Mouse (Mus musculus) heart, embryonic 12.5 days (tissue): ENCODE results near the gene Glis3. TPM values are rescaled to one million over a fixed set of nuclear protein-coding genes. Genes with fewer than 3 reads are reported as not detected.
A peak's percentile ranks its signal among the peaks of the same experiment; 100 is the strongest.

ENCODE experiments used
- ATAC-seq: fragments of 200-750 bp; cut with Nextera tagmentation; 2 replicates; pipeline ENCODE4 v1.8.0; 2017; ENCODE audit warnings: moderate TSS enrichment, moderate library complexity; ENCODE audit not compliant: insufficient number of reproducible peaks, low FRiP score
- H3K27ac ChIP-seq: fragments of 300-500 bp; sonication (generic); 2 replicates; pipeline ENCODE4 v1.5.1; 2016; ENCODE audit warnings: mild to moderate bottlenecking, moderate library complexity; ENCODE audit not compliant: poor library complexity, severe bottlenecking
- H3K27me3 ChIP-seq: fragments of 300-500 bp; sonication (generic); replicated peaks from 2 replicates; pipeline ENCODE4 v1.6.1; 2016; ENCODE audit warnings: mild to moderate bottlenecking, moderate library complexity
- H3K36me3 ChIP-seq: fragments of 300-500 bp; sonication (generic); 2 replicates; pipeline ENCODE4 v1.6.1; 2016; ENCODE audit warnings: mild to moderate bottlenecking, moderate library complexity
- H3K4me1 ChIP-seq: fragments of 300-500 bp; sonication (generic); replicated peaks from 2 replicates; pipeline ENCODE4 v1.6.1; 2016; ENCODE audit warnings: mild to moderate bottlenecking
- H3K4me2 ChIP-seq: fragments of 300-500 bp; sonication (generic); 2 replicates; pipeline ENCODE4 v1.6.1; 2016; ENCODE audit warnings: mild to moderate bottlenecking, moderate library complexity
- H3K4me3 ChIP-seq: fragments of 300-500 bp; sonication (generic); 2 replicates; pipeline ENCODE4 v1.5.1; 2016; ENCODE audit warnings: mild to moderate bottlenecking
- H3K9ac ChIP-seq: fragments of 300-500 bp; sonication (generic); 2 replicates; pipeline ENCODE4 v1.6.1; 2016; ENCODE audit warnings: mild to moderate bottlenecking, moderate library complexity
- H3K9me3 ChIP-seq: fragments of 300-500 bp; sonication (generic); replicated peaks from 2 replicates; pipeline ENCODE4 v1.6.1; 2016; ENCODE audit warnings: mild to moderate bottlenecking, moderate library complexity
- WGBS: fragments of 180-500 bp; shearing (Covaris S2); methylation state at CpG from one replicate; pipeline ENCODE4 v1.1.7; 2016; 5-methylcytosine and 5-hydroxymethylcytosine counted together
- polyA plus RNA-seq: library from polyadenylated mRNA; unstranded; fragments of >200 nt; fragmentation: Nextera tagmentation; extraction: Ambion mirVana; gene quantifications from 2 replicates; pipeline ENCODE4 v1.2.1, GENCODE M21; 2016

Gene Glis3
- polyA plus RNA-seq, 1 experiment from 2014 or later = 1.7 TPM

DNA sequence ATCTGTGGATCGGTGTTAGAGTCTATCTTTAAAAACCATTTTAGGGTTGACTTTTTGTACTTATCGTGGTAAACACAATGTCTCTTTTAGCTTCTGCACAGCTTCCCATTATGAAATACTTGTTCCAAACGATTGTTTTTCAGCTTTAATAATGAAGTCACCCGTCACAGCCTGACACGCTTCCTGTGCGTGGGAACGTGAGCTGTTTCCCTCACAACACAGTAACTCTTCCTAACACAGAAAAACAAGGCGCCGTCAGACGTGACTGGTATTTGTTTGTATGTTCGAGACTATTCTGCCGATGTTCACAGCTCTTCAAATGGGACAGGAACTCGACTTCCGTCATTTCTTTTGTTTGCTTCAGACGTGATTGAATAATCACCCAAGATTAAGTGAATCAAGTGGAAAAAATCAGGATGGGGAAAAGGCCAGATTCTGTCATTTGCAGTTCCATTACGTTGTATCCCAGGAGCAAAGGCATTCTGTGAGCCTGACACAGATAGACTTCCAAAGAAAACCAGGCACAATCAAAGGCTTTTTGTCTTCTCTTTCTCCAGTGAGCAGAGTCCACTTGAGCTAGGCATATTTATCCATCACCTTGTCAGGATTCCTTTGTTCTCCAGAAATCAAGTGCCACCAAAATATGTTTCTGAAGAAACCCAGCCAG, 351.3 kb downstream of the Glis3 start:
- H3K4me2 ChIP-seq = no peak overlapping the region
- H3K27ac ChIP-seq = peak overlapping the region; percentile 64
- WGBS = 48% methylated on average over 16 of the region's 16 CpGs
- peak; percentile 36; the same call in 1 of the 2 replicates for ATAC-seq
- H3K4me1 ChIP-seq = peaks cover 31% of the 10 kb centered on the region
- no peak overlapping the region for H3K4me3 ChIP-seq
- H3K27me3 ChIP-seq = no peaks in the 10 kb centered on the region
- H3K36me3 ChIP-seq = no peaks in the 10 kb centered on the region
- 0 out of 2 replicates have a peak, but pooled peaks cover 3% of the 10 kb centered on the region for H3K9me3 ChIP-seq
- no peak overlapping the region for H3K9ac ChIP-seq

- H3K27ac ChIP-seq = no peak overlapping the region
- H3K4me2 ChIP-seq = no peak overlapping the region
- WGBS = 74% methylated on average over 5 of the region's 5 CpGs
- H3K27me3 ChIP-seq = no peaks in the 10 kb centered on the region
- no peak overlapping the region for H3K4me3 ChIP-seq
- H3K4me1 ChIP-seq = peaks cover 23% of the 10 kb centered on the region
- H3K9ac ChIP-seq = no peak overlapping the region
- 0 out of 2 replicates have a peak, but pooled peaks cover 3% of the 10 kb centered on the region for H3K9me3 ChIP-seq
- no peak for ATAC-seq
- H3K36me3 ChIP-seq = no peaks in the 10 kb centered on the region
These were observed 352.3 kb downstream of the Glis3 start for GRCm38 (mm10) chr19:28327536-28327935.

GRCm38 (mm10) chr19:28306036-28306435, 373.8 kb downstream of the Glis3 start:
- Histone ChIP-seq H3K4me2 (no peak overlapping the region), H3K9me3 (no peaks in the 10 kb centered on the region), H3K27me3 (no peaks in the 10 kb centered on the region), H3K4me3 (no peak overlapping the region), H3K36me3 (no peaks in the 10 kb centered on the region), H3K27ac (no peak overlapping the region), H3K9ac (no peak overlapping the region), H3K4me1 (0 out of 2 replicates have a peak, but pooled peaks cover 4% of the 10 kb centered on the region)
- 45% methylated on average over 6 of the region's 6 CpGs for WGBS
- no peak for ATAC-seq

DNA sequence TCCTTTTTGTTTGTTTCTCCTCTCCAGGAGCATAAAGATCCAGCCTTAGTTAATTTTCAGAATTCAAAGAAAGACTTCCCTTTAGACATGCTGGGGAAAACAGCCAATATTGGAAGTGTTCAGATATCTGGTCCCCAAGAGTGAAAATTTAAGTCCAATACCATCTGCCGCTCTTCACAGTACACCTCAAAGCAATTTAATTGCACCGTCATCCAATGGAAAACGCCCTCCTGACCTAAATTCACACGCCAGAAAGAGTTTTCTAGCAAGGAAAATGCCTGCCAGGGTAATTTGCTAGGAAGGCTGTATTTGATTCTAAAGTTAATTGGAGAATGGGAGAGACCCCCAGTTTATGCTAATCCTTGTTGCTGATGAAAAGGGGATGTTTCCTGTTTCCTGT, 374.4 kb downstream of the Glis3 start:
- no peak overlapping the region for H3K9ac ChIP-seq
- H3K4me2 ChIP-seq = no peak overlapping the region
- no peaks in the 10 kb centered on the region for H3K27me3 ChIP-seq
- no peak overlapping the region for H3K4me3 ChIP-seq
- 64% methylated on average over 4 of the region's 4 CpGs for WGBS
- 0 out of 2 replicates have a peak, but pooled peaks cover 4% of the 10 kb centered on the region for H3K4me1 ChIP-seq
- H3K27ac ChIP-seq = no peak overlapping the region
- no peaks in the 10 kb centered on the region for H3K36me3 ChIP-seq
- no peak for ATAC-seq
- H3K9me3 ChIP-seq = no peaks in the 10 kb centered on the region

DNA sequence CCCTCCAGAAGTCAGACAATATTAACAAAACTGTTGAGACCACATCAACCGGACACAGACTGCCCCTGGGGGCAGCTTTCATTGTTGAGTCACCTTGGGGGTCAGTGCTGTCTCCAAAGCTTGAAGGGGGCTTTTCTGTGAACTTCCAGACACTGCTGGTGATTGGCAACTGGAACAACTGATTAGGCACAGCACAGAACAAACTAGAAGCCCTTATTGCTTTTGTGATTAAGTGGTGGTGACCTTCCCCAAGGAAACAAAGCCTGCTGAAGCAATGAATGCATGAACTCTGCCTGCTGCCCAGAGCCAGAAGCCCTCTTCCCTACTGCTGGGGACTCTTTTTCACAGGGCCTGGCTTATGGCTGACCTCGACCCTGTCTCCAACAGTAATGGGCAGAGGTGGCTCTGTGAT, 377.0 kb downstream of the Glis3 start:
- Histone ChIP-seq H3K9ac (no peak overlapping the region), H3K9me3 (no peaks in the 10 kb centered on the region), H3K4me2 (no peak overlapping the region), H3K27ac (no peak overlapping the region), H3K4me1 (peaks cover 17% of the 10 kb centered on the region), H3K4me3 (no peak overlapping the region), H3K27me3 (no peaks in the 10 kb centered on the region), H3K36me3 (no peaks in the 10 kb centered on the region)
- ATAC-seq = no peak
- WGBS = 72% methylated on average over 2 of the region's 2 CpGs

DNA sequence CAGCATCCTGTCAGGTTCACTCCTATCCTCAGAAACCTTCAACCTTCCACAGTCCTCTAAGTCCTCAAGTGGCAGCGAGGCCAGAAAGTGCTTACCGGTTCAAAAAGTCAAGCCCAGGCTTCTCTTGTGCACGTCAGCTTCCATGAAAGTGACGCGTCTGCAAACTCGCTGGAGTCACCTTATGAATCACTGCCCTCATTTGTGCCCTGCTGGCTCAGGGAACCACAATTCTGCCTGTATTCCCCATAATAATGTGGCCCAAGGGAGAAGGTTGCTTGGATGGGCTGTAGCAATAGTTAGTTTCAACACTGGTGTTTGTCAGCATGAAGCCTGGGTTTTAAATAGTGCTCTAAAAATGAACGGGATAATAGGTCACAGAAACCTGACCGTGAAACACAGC, 379.7 kb downstream of the Glis3 start:
- ATAC-seq = no peak
- no peaks in the 10 kb centered on the region for H3K9me3 ChIP-seq
- H3K36me3 ChIP-seq = no peaks in the 10 kb centered on the region
- no peak overlapping the region for H3K4me2 ChIP-seq
- WGBS = 61% methylated on average over 8 of the region's 8 CpGs
- no peak overlapping the region for H3K9ac ChIP-seq
- no peak overlapping the region for H3K4me3 ChIP-seq
- no peaks in the 10 kb centered on the region for H3K27me3 ChIP-seq
- H3K27ac ChIP-seq = no peak overlapping the region
- peaks cover 17% of the 10 kb centered on the region for H3K4me1 ChIP-seq

DNA sequence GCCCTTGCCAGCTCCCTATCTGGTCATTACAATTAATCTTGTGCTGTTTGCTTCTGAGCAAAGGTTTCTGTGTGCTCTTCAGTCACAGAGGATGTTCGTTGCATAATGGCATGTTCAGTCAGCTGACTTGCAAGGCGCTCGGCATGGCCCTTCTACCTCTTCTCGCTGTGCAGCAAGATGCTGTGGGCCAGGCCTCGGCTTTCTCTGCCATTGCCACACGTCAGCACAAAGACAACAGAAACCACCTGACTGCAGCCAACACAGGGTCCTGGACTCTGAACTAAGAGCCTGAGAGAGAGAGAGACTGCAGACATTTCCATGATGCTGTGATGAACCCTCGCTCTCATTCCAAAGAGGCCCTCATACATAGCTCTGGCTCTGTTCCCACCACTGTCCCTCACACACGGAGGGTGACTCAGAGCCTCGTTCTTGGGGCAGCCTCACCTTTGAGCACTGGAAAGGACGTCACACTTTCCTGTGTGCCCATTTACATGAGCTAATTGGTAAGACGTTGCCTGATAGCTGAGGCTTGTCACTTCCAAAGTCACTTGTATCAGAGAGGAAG, 380.6 kb downstream of the Glis3 start:
- no peak overlapping the region for H3K4me3 ChIP-seq
- peaks cover 17% of the 10 kb centered on the region for H3K4me1 ChIP-seq
- H3K36me3 ChIP-seq = no peaks in the 10 kb centered on the region
- no peak overlapping the region for H3K9ac ChIP-seq
- WGBS = 44% methylated on average over 11 of the region's 11 CpGs
- H3K4me2 ChIP-seq = no peak overlapping the region
- ATAC-seq = peak; percentile 18; the same call in 1 of the 2 replicates
- no peak overlapping the region for H3K27ac ChIP-seq
- H3K9me3 ChIP-seq = no peaks in the 10 kb centered on the region
- H3K27me3 ChIP-seq = no peaks in the 10 kb centered on the region

- Histone ChIP-seq H3K27ac (no peak overlapping the region), H3K9me3 (no peaks in the 10 kb centered on the region), H3K4me1 (peaks cover 17% of the 10 kb centered on the region), H3K27me3 (no peaks in the 10 kb centered on the region), H3K4me2 (no peak overlapping the region), H3K9ac (no peak overlapping the region), H3K4me3 (no peak overlapping the region), H3K36me3 (no peaks in the 10 kb centered on the region)
- WGBS = 69% methylated on average over 9 of the region's 9 CpGs
- ATAC-seq = no peak
These were observed 381.2 kb downstream of the Glis3 start for GRCm38 (mm10) chr19:28298669-28299068.

- no peaks in the 10 kb centered on the region for H3K36me3 ChIP-seq
- H3K4me2 ChIP-seq = no peak overlapping the region
- WGBS = 56% methylated on average over 4 of the region's 4 CpGs
- no peaks in the 10 kb centered on the region for H3K4me1 ChIP-seq
- no peaks in the 10 kb centered on the region for H3K9me3 ChIP-seq
- H3K9ac ChIP-seq = no peak overlapping the region
- H3K27me3 ChIP-seq = no peaks in the 10 kb centered on the region
- no peak for ATAC-seq
- no peak overlapping the region for H3K27ac ChIP-seq
- no peak overlapping the region for H3K4me3 ChIP-seq
These were observed 388.3 kb downstream of the Glis3 start for GRCm38 (mm10) chr19:28291596-28291995.

DNA sequence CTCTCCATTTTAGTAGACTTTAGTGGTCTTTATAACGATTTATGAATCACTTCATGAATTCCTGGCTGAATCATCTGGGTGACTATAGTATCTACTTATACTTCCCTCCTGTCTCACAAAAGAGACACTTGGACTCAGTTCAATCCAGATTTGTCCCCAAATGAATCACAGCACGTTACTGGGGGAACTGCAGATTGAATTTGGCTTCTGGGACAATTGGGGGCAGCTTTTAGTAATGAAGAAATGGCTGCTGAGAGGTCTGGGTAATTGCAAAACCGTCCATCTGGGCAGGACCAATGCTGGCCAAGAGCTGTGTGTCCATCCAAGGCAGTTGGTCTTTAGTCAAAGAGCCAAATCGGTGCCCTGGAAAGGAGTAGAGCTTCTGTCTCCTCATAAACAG, 390.4 kb downstream of the Glis3 start:
- Histone ChIP-seq H3K4me2 (no peak overlapping the region), H3K9me3 (no peaks in the 10 kb centered on the region), H3K9ac (no peak overlapping the region), H3K4me1 (no peaks in the 10 kb centered on the region), H3K27me3 (no peaks in the 10 kb centered on the region), H3K36me3 (no peaks in the 10 kb centered on the region), H3K27ac (no peak overlapping the region), H3K4me3 (no peak overlapping the region)
- WGBS = 75% methylated on average over 4 of the region's 4 CpGs
- no peak for ATAC-seq

GRCm38 (mm10) chr19:28287431-28287830, 392.4 kb downstream of the Glis3 start:
- ATAC-seq = no peak

More at GRCm38 (mm10) chr19:28287431-28287830, 392.4 kb downstream of the Glis3 start:
- Histone ChIP-seq H3K9me3 (no peaks in the 10 kb centered on the region), H3K27ac (no peak overlapping the region), H3K27me3 (no peaks in the 10 kb centered on the region), H3K4me3 (no peak overlapping the region), H3K4me2 (no peak overlapping the region), H3K9ac (no peak overlapping the region), H3K36me3 (no peaks in the 10 kb centered on the region), H3K4me1 (no peaks in the 10 kb centered on the region)
- WGBS = 48% methylated on average over 2 of the region's 2 CpGs
